In the genomic region with DNA sequence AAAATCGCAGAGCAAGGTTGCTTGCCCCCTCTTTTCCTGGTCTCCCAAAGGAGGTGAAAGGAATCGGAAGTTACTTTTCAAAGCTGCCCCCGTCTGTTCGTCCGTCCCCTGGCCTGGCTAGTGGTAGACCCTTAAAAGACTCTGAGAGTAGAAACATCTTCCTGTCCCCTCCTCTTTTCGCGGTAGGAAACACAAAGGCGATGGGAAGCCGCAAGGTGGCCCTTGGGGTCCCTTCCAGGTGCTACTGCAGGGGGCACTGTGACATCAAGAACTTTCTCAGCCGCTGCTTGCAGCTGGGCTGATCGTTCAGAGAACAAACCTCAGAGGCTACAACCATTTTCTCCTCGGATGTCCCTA, we compare ENCODE assay signal across 8 mouse cellular contexts.
DNase-seq lines count a peak whose midpoint lies in the region; ATAC-seq lines count a peak whose summit lies in the region.

No protein-coding gene starts in this region.

- no peak overlapping the region for H3K27ac ChIP-seq in intestine, embryonic 14.5 days (ENCODE audit: low read depth)

- peak; percentile 72 for DNase-seq in ES-CJ7 (ENCODE audit: low read depth, low spot score)
- peak; percentile 78 for DNase-seq in adrenal gland, postnatal 10 days
- peak; percentile 74 for DNase-seq in forelimb bud, embryonic 11.5 days (ENCODE audit: low read depth, low spot score)
- peak; percentile 86 for DNase-seq in intestine, embryonic 14.5 days (ENCODE audit: low spot score)
- peak; percentile 25 to 36 for DNase-seq in lung, adult 18-20 months
- peak; percentile 54 for DNase-seq in ovary, postnatal 36 days (ENCODE audit: low spot score)
- DNase-seq in adipocyte (ENCODE audit: low spot score) = no peak
- DNase-seq in layer of hippocampus, adult 18-20 months (ENCODE audit: low spot score in 2 of 2) = no peak

- no peaks in the 10 kb centered on the region for H3K36me3 ChIP-seq in intestine, embryonic 14.5 days (ENCODE audit: control insufficient read depth, insufficient read depth, low read length)

- peaks cover 4% of the 10 kb centered on the region; the same call in 1 of the 2 replicates for H3K4me1 ChIP-seq in intestine, embryonic 14.5 days (replicated peaks; ENCODE audit: control insufficient read depth, insufficient read depth, low read length)

- H3K9me3 ChIP-seq in intestine, embryonic 14.5 days (ENCODE audit: control insufficient read depth, low read length) = no peaks in the 10 kb centered on the region

- peak overlapping the region; percentile 28 for H3K4me3 ChIP-seq in intestine, embryonic 14.5 days (ENCODE audit: low read depth, low read length)

- peak overlapping the region; percentile 71 for H3K4me2 ChIP-seq in intestine, embryonic 14.5 days (ENCODE audit: low read length)

- peaks cover 26% of the 10 kb centered on the region for H3K27me3 ChIP-seq in intestine, embryonic 14.5 days (replicated peaks; ENCODE audit: control insufficient read depth, insufficient read depth, low read length)

- H3K9ac ChIP-seq in intestine, embryonic 14.5 days (ENCODE audit: low read length) = peak overlapping the region; percentile 34; the same call in 1 of the 2 replicates

- peak; percentile 51; the same call in 1 of the 2 replicates for ATAC-seq in intestine, embryonic 14.5 days (replicated peaks; ENCODE audit: low FRiP score, low TSS enrichment, low read depth)

- under 1% methylated on average over 12 of the region's 12 CpGs for WGBS in intestine, embryonic 14.5 days

Comparison
In these comparisons a context has a peak if more than half of its experiments do, and no peak if none do; other contexts are left out.
1. DNase-seq: peak in ES-CJ7 (single experiment), adrenal gland, postnatal 10 days (single experiment), forelimb bud, embryonic 11.5 days (single experiment), intestine, embryonic 14.5 days (single experiment), lung, adult 18-20 months (2 of 2) and ovary, postnatal 36 days (single experiment); none in adipocyte (single experiment) and layer of hippocampus, adult 18-20 months (0 of 2).